Mouse (Mus musculus): ENCODE data around the gene Fkbp11. TPM values are rescaled to one million over a fixed set of nuclear protein-coding genes. Genes with fewer than 3 reads are reported as not detected.

Fkbp11 gene
- total RNA-seq, 2 experiments from 2014 or later: 6.2 to 6.7 TPM

Other genes starting within 250 kb of the Fkbp11 start
- not detected for gene Lalba, start 245.5 kb downstream of the Fkbp11 start, total RNA-seq (2021)
- not detected for gene Olfr279, start 235.8 kb downstream of the Fkbp11 start, total RNA-seq (2021)
- gene Kansl2, start 193.9 kb downstream of the Fkbp11 start, total RNA-seq (2021): 10 to 100 TPM; 75.0 to 79.4 TPM
- 10 to 100 TPM; 27.6 to 32.1 TPM for gene Ccnt1, start 157.3 kb downstream of the Fkbp11 start, total RNA-seq (2021)
- 1 to 10 TPM; 1.6 TPM for gene 4930415O20Rik, start 157.2 kb downstream of the Fkbp11 start, total RNA-seq (2021)
- gene Adcy6, start 118.1 kb downstream of the Fkbp11 start, total RNA-seq (2021): 100 to 1,000 TPM; 207 TPM
- 1 to 10 TPM; 3.3 to 4.0 TPM for gene Cacnb3, start 97.4 kb downstream of the Fkbp11 start, total RNA-seq (2021)
- 10 to 100 TPM; 51.5 to 65.1 TPM for gene Ddx23, start 65.3 kb downstream of the Fkbp11 start, total RNA-seq (2021)
- gene Rnd1, start 50.7 kb downstream of the Fkbp11 start, total RNA-seq (2021): 1 to 10 TPM; 1.1 to 1.4 TPM
- under 1 TPM; 0.33 to 0.42 TPM for gene Ccdc65, start 20.0 kb downstream of the Fkbp11 start, total RNA-seq (2021)
- 10 to 100 TPM; 20.8 to 20.9 TPM for gene Arf3, start 35.0 kb upstream of the Fkbp11 start, total RNA-seq (2021)
- gene Wnt10b, start 50.0 kb upstream of the Fkbp11 start, total RNA-seq (2021): under 1 TPM; 0.27 to 0.33 TPM
- not detected for gene Wnt1, start 61.7 kb upstream of the Fkbp11 start, total RNA-seq (2021)
- gene Ddn, start 81.3 kb upstream of the Fkbp11 start, total RNA-seq (2021): under 1 TPM; 0.22 to 0.35 TPM
- 100 to 1,000 TPM in 1 of 2 experiments, 10 to 100 TPM in 1; 99.8 to 112 TPM for gene Prkag1, start 103.3 kb upstream of the Fkbp11 start, total RNA-seq (2021)
- 10 to 100 TPM; 56.9 to 60.3 TPM for gene Kmt2d, start 143.0 kb upstream of the Fkbp11 start, total RNA-seq (2021)
- gene Rhebl1, start 166.3 kb upstream of the Fkbp11 start, total RNA-seq (2021): 1 to 10 TPM; 3.0 to 4.3 TPM
- gene Dhh, start 170.3 kb upstream of the Fkbp11 start, total RNA-seq (2021): 1 to 10 TPM; 1.7 to 1.9 TPM
- gene Lmbr1l, start 190.0 kb upstream of the Fkbp11 start, total RNA-seq (2021): 10 to 100 TPM; 15.0 TPM
- gene Tuba1b, start 206.4 kb upstream of the Fkbp11 start, total RNA-seq (2021): 100 to 1,000 TPM; 130 to 145 TPM
- not detected for gene Gm49450, start 225.4 kb upstream of the Fkbp11 start, total RNA-seq (2021)
- 10 to 100 TPM; 73.0 to 74.5 TPM for gene Tuba1a, start 225.5 kb upstream of the Fkbp11 start, total RNA-seq (2021)

Measured in heart, postnatal 36 days (tissue).